Mouse (Mus musculus) layer of hippocampus, adult 9-11 months (tissue): ENCODE data around the gene Metrn.

Experiments used
- DNase-seq: peaks from one replicate; pipeline ENCODE4 v3.0.0; 2022

Gene Metrn

GRCm38 (mm10) chr17:25762591-25762990 lies 34.3 kb downstream of the Metrn start:
- DNase-seq: no peak

DNA sequence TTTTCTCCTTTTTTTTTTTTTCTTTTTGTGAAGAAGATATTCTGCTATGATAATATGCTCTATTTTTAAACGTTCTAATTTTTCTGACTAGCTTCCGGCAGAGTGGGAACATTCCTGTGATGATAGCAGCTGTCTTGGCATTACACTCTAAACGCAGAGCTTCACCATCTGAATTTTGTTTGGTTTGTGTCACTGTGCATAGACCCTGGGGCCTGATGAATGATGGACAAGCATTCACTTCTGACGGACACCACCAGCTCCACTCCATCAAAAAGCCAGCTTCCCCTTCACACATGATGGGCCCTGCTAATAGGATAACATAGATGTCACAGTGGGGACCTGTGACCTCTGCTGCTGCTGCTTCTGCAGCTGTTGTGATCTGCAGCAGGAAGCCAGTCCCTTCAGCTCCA lies 35.4 kb downstream of the Metrn start:
- peak; percentile 78 for DNase-seq

GRCm38 (mm10) chr17:25760148-25760547 lies 36.8 kb downstream of the Metrn start:
- DNase-seq: no peak

DNA sequence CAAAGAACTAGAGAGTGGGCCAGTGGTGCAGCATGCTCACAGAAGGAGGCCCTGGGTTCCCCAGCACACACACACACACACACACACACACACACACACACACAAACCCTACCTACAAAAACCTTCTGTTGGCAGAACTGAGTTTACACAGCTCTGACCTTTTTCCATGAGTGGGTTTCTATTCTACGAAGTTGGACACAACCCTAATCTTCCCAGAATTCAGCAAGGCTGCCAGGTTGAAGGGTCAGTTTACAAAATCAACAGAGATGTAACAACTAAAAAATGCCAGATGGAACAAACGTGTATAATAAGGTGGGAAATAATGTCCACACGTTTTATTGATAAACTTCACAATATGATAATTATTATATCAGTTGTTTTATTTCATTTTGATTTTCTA lies 39.2 kb downstream of the Metrn start:
- no peak for DNase-seq

DNA sequence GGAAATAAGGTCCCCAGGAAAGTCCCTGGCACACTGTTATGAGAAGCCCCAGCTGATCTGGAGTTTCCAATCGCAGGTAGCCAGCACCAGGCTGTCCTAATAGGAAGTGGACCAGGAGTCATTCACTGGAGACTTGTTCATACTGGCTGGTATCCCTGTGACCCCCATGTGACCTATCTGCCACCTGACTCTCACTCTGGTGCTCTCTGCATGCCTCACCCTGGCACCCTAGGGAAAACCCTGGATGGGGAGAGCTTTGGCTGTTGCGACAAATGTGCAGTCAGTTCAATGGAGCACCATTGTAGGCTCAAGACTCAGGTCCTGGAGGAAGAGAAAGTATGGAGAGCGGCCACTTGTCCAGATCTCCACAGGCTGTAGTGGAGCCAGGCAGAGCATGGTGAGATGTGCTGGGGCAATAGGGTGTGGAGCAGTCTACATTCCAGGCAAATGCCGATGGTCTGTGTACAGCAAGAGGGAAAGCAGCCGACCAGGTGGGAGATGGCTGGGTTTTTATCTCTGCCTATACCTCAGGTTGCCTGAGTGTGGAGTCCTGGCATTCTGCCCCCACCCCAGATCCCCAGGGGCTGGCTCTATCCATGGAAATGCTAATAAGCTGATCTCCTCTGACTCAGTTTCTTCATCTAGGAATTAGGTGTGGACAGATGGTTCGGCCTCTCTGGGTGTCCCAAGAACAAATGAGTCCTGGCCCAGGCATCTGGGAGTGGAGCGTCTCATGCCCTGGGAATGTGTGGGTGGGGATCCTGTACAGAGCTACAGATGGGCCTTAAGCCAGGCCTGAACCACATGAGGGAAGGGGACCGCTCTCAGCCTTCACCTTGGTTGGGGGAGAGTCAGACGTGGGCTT lies 40.3 kb downstream of the Metrn start:
- DNase-seq: no peak

DNA sequence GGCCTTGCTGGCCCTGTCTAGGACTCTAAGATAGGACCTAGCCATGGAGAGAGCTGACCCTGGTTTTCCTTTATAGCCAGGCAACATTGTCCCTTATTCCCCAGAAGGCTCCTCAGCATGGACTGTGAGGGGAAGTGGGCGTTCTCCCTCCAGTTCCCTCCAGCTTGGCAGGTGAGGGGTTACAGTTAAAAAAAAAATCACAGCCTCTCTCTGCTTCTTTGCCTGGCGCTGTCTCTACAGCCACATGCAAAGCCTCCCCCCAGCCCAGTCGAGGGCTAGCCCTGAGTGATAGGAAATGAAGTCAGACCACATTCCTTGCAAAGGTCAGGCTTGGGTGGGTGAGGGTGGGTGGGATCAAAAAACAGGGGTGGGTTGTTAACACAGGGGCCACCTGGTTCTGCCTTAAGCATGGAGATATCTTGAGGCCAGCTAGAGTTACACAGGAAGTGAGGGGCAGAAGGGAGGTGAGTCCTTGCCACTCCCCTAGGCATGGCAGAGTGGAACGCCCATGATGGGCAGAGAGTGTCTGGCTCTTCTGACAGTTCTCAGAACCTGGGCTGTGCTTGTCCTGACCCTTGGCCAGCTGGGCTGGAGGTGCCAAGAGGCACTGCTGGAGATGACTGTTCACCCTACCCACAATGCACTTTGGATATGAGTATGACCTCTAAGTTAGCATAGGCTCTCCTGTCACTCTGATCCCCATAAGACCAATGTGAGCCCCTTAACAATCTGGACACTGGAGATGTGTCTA lies 41.1 kb downstream of the Metrn start:
- DNase-seq: no peak

DNA sequence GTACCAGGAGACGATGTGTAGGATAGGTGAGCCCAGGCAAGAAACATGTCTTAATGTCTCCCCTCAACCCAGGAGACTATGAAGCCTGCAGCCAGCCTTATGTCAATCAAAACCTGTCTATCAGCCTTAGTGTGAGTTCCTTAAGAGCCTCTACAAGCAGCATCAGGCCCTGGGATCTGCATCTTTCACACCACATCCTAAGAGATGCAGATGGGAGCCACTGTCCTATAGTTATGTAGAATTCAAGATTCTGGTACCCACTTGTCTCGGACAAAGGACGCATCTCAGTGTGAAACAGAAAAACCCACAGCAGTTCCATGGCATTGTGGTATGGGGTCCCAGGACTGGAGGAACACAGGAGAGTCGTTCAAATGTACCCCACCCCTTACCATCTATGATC lies 41.9 kb downstream of the Metrn start:
- DNase-seq: no peak

- DNase-seq: no peak
Observed at GRCm38 (mm10) chr17:25754241-25754640, 42.7 kb downstream of the Metrn start, which contains the start of gene Msln. Gene Msln, minus strand, starts transcription at chr17:25754378.

DNA sequence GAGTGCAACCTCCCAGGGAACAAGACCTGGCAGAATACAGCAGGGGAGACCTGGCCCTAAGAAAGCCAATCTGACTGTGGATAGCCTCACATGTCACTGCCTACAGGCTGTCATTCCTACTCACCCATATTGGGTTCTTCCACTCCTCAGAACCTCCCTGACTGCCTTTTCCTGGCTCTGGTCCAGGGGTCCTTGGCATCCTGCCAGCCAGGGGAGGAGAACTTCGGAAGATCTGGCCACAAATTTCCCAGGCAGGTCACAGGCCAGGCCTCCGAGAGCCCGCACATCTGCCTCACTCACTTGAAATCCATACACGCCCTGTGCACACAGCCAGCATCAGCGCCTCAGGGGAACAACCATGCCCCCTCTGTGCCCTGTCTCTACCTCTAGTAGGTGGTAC lies 45.5 kb downstream of the Metrn start:
- DNase-seq: no peak

DNA sequence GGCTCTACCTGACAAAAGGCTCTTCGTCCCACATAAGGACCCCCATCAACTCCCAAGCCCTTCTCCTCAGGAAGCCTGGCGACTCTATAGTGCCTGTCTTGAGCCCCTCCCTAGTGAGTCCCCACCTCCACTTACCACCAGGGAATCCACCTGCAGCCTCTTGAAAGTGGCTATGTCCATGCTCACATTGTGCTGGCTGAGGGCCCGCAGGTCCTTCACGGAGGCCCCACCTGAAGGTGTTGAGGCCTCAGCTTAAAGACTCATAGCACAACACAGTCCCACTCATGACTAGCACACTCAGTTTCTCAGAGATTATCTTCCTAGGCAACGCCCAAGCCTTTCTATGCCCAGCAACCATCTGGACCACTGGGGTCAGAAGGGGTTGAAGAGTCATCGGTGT lies 47.6 kb downstream of the Metrn start:
- no peak for DNase-seq

GRCm38 (mm10) chr17:25748238-25748637 lies 48.7 kb downstream of the Metrn start:
- no peak for DNase-seq

DNA sequence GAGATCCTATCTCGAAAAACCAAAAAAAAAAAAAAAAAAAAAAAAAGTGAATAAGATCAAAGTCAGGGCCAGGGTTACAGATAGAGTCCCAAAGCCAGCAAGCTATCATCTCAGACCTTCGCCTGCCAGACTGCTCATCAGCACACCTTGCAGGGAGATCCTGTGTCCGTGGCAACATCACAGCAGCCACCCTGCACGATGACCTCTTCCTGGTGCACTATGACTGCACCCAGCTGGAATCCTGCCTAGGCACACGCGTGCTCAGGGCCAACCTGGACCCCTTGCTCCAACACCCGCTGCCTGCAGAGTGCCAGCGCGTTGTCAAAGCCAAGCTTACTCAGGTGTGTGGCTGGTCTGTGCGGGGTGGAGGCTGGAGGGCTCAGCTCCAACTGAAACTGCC lies 52.6 kb downstream of the Metrn start:
- no peak for DNase-seq

DNA sequence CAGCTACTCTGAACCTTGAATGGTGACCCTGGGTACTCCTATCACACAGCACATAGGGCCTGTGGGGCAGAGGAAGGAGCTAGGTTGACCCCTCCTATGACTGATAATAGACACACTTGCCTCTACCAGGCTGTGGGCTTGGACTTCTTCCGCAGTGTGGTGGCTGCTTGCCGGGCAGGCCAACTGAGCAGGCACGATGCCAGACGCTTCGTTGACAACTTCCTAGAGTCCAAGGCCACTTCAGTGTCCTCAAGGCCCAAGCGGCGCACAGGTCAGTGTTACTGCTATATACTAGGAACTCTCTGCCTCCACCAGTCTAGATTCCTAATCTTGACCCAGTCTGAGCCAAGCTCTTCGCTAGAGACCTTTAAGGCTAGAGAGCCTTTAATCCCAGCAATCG lies 53.1 kb downstream of the Metrn start:
- DNase-seq: no peak
